Mouse (Mus musculus): ENCODE data around the gene Gm11568. TPM values are rescaled to one million over a fixed set of nuclear protein-coding genes. Genes with fewer than 3 reads are reported as not detected.
"Not testable (repeated sequence)": the region's sequence is repeated elsewhere in the genome, so short reads cannot be mapped to it uniquely, and the experiment has no call there.

Gene Gm11568
- total and polyA plus RNA-seq, 2 experiments from 2014 or later = not detected

DNA sequence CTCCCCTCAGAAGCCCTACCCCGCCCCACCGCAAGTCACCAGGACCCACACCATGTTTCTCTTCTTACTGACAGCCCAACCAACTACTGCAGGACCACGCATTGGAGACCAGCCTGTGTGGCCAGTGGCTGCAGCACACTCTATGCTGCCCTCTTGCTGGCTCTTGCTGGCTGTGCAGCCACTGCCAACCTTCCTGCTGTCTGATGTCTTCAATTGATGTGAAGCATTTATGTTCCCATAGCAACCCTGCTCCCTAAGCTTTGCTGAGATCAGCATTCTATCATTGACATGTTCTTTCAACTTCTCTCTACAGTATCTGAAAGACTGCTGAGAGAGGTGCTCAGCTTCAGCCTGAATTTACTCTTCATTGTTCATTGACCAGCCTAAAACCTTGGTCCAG lies 3.6 kb upstream of the Gm11568 start:
- H3K4me1 ChIP-seq (ENCODE audit: insufficient read depth, low read length) = no peaks in the 10 kb centered on the region
- H3K4me3 ChIP-seq (ENCODE audit: low read length) = no peak overlapping the region
- no peak for ATAC-seq
- DNase-seq (ENCODE audit: low spot score) = peak; percentile 51
- 58% methylated on average over 3 of the region's 3 CpGs for WGBS
- H3K9ac ChIP-seq (replicated peaks; ENCODE audit: low read length) = no peak overlapping the region
- H3K27ac ChIP-seq = no peak overlapping the region
- H3K27me3 ChIP-seq (ENCODE audit: insufficient read depth, low read length) = no peaks in the 10 kb centered on the region
- H3K9me3 ChIP-seq (ENCODE audit: low read length) = no peaks in the 10 kb centered on the region
- no peak overlapping the region for H3K4me2 ChIP-seq (ENCODE audit: low read depth, low read length)
- TF ChIP-seq CTCF (IDR thresholded peaks at IDR 0.05; ENCODE audit: low read depth) = peak; percentile 72
- H3K36me3 ChIP-seq (ENCODE audit: insufficient read depth, low read length) = no peaks in the 10 kb centered on the region

DNA sequence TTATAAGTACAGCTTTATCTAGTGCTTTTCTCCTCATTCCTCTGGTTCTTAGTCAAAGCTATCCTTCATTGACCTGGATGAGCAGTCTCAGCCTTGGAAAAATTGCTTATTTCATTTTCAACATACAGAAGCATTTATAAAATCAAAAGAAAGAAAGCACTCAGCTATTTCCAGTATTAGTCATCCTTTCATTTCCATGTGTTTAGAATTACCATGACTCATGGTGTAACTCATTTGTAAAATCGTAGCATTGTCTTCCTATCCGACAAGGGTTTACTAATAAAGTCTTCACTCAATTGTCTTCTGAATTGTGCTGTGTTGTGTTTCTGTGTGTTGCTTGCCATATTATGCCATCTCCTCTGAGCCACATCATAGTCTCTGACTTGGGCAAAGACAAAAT lies 1.0 kb downstream of the Gm11568 start:
- DNase-seq (ENCODE audit: low spot score) (no peak), ATAC-seq (no peak)
- no peaks in the 10 kb centered on the region for H3K36me3 ChIP-seq (ENCODE audit: insufficient read depth, low read length)
- no peaks in the 10 kb centered on the region for H3K9me3 ChIP-seq (ENCODE audit: low read length)
- no peak overlapping the region for H3K9ac ChIP-seq (replicated peaks; ENCODE audit: low read length)
- H3K4me3 ChIP-seq (ENCODE audit: low read length) = no peak overlapping the region
- H3K27me3 ChIP-seq (ENCODE audit: insufficient read depth, low read length) = no peaks in the 10 kb centered on the region
- H3K4me2 ChIP-seq (ENCODE audit: low read depth, low read length) = no peak overlapping the region
- 67% methylated on average over 2 of the region's 2 CpGs for WGBS
- no peak overlapping the region for H3K27ac ChIP-seq
- H3K4me1 ChIP-seq (ENCODE audit: insufficient read depth, low read length) = no peaks in the 10 kb centered on the region
- TF ChIP-seq CTCF (IDR thresholded peaks at IDR 0.05; ENCODE audit: low read depth) = no peak

DNA sequence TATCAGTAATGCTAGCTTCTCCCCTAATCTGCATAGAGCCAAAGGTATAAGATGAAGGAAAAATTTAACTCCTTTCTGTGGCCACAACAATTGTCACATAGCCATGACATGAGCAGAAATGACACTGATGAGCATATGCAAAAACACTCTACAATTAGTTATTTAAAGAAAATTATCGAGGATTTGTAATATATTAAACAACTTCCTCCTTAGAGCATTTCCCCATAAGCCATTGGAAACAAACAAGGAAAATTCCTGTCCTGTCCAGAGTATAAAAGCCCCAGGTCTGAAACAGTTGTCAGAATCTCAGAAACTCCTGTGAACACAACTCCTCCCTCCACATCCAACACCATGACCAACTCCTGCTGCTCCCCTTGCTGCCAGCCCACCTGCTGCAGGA lies 6.5 kb downstream of the Gm11568 start, which contains the start of gene Gm11559:
Gene Gm11559, plus strand, starts transcription at position 301 of the 400 bp plus-strand sequence.
- not testable (repeated sequence) for H3K4me2 ChIP-seq (ENCODE audit: low read depth, low read length); H3K27me3 ChIP-seq (ENCODE audit: insufficient read depth, low read length); H3K27ac ChIP-seq; H3K36me3 ChIP-seq (ENCODE audit: insufficient read depth, low read length); ATAC-seq; H3K4me3 ChIP-seq (ENCODE audit: low read length); H3K4me1 ChIP-seq (ENCODE audit: insufficient read depth, low read length); H3K9me3 ChIP-seq (ENCODE audit: low read length); DNase-seq (ENCODE audit: low spot score); H3K9ac ChIP-seq (replicated peaks; ENCODE audit: low read length)
- 76% methylated on average over 1 of the region's 1 CpGs for WGBS

DNA sequence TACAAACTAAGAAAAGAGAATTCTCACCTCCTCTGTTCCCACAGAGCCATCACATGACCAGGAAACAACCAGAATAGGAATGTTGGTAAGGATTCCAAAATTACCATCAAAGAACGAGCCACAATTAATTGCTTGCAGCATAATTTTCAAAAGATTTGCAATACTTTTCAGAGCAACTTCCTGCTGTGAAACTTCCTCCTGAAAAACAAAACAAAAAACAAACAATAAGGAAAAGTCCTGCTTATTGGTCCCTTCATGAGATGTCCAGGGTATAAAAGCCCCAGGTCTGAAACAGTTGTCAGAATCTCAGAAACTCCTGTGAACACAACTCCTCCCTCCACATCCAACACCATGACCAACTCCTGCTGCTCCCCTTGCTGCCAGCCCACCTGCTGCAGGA lies 15.4 kb downstream of the Gm11568 start, which contains the start of gene Krtap9-1:
Gene Krtap9-1, plus strand, starts transcription at position 301 of the 400 bp plus-strand sequence.
- not testable (repeated sequence) for H3K9ac ChIP-seq (replicated peaks; ENCODE audit: low read length); H3K27ac ChIP-seq; H3K36me3 ChIP-seq (ENCODE audit: insufficient read depth, low read length); H3K4me2 ChIP-seq (ENCODE audit: low read depth, low read length); H3K4me1 ChIP-seq (ENCODE audit: insufficient read depth, low read length); ATAC-seq; H3K4me3 ChIP-seq (ENCODE audit: low read length); H3K9me3 ChIP-seq (ENCODE audit: low read length); DNase-seq (ENCODE audit: low spot score); H3K27me3 ChIP-seq (ENCODE audit: insufficient read depth, low read length)
- 68% methylated on average over 1 of the region's 1 CpGs for WGBS

DNA sequence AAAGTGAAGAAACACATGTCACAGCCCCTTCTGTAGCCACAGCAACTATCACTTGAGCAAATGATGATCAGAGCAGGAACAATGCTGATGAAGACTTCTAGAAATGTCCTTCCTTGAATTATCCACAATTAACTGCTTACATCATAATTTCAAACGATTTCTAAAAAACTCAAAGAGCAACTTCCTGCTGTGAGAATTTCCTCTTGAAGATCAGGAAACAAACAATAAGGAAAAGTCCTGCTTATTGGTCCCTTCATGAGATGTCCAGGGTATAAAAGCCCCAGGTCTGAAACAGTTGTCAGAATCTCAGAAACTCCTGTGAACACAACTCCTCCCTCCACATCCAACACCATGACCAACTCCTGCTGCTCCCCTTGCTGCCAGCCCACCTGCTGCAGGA lies 21.2 kb downstream of the Gm11568 start, which contains the start of gene Gm11567:
Gene Gm11567, plus strand, starts transcription at position 301 of the 400 bp plus-strand sequence.
- H3K36me3 ChIP-seq (ENCODE audit: insufficient read depth, low read length); H3K4me3 ChIP-seq (ENCODE audit: low read length); ATAC-seq; DNase-seq (ENCODE audit: low spot score); H3K9me3 ChIP-seq (ENCODE audit: low read length); H3K4me2 ChIP-seq (ENCODE audit: low read depth, low read length); H3K27me3 ChIP-seq (ENCODE audit: insufficient read depth, low read length); H3K27ac ChIP-seq; H3K4me1 ChIP-seq (ENCODE audit: insufficient read depth, low read length); H3K9ac ChIP-seq (replicated peaks; ENCODE audit: low read length): not testable (repeated sequence)
- WGBS = 53% methylated on average over 1 of the region's 1 CpGs

DNA sequence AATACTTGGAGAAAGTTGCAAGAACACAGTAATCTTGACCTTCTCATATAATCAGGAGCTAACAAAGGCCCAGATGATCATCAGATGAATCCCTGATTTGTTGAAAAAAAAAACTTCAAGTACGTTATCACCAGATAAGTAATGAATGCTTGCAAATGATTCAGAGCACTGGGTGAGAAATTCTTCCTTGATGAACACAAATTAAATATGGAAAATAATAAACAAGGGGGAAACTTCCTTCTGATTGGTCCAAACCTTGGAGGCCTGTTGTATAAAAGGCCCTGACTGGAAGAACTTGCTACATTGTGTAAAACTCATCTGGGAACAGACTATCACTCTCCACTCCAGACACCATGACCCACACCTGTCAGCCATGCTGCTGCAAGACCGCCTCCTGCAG lies 49.9 kb downstream of the Gm11568 start, which contains the start of gene Krtap31-1:
Gene Krtap31-1, plus strand, starts transcription at position 301 of the 400 bp plus-strand sequence.
- WGBS = 84% methylated on average over 2 of the region's 2 CpGs

More for the DNA sequence above, 49.9 kb downstream of the Gm11568 start, which contains the start of gene Krtap31-1:
- no peaks in the 10 kb centered on the region for H3K27me3 ChIP-seq (ENCODE audit: insufficient read depth, low read length)
- no peaks in the 10 kb centered on the region for H3K36me3 ChIP-seq (ENCODE audit: insufficient read depth, low read length)
- H3K4me2 ChIP-seq (ENCODE audit: low read depth, low read length) = no peak within 1 kb of the TSS
- TF ChIP-seq CTCF (IDR thresholded peaks at IDR 0.05; ENCODE audit: low read depth) = no peak
- H3K27ac ChIP-seq = no peak within 1 kb of the TSS
- no peak within 1 kb of the TSS for H3K4me3 ChIP-seq (ENCODE audit: low read length)
- no peaks in the 10 kb centered on the region for H3K4me1 ChIP-seq (ENCODE audit: insufficient read depth, low read length)
- ATAC-seq (no peak), DNase-seq (ENCODE audit: low spot score) (no peak)
- no peak within 1 kb of the TSS for H3K9ac ChIP-seq (replicated peaks; ENCODE audit: low read length)
- no peaks in the 10 kb centered on the region for H3K9me3 ChIP-seq (ENCODE audit: low read length)

Other genes starting within 250 kb of the Gm11568 start
Only the 30 nearest of the 38 such genes appear.
- not detected in 2 replicates for gene Krtap4-7, start 213.8 kb upstream of the Gm11568 start, total RNA-seq (2014; rRNA removed)
- gene Krtap4-7, start 213.8 kb upstream of the Gm11568 start, polyA plus RNA-seq (2015; fragmentation: Nextera tagmentation; extraction: Ambion mirVana) = not detected in 2 replicates
- gene Gm11555, start 207.7 kb upstream of the Gm11568 start, total RNA-seq (2014; rRNA removed) = not detected in 2 replicates
- gene Gm11555, start 207.7 kb upstream of the Gm11568 start, polyA plus RNA-seq (2015; fragmentation: Nextera tagmentation; extraction: Ambion mirVana) = not detected in 2 replicates
- gene Gm11563, start 199.0 kb upstream of the Gm11568 start, total RNA-seq (2014; rRNA removed) = not detected in 2 replicates
- gene Gm11563, start 199.0 kb upstream of the Gm11568 start, polyA plus RNA-seq (2015; fragmentation: Nextera tagmentation; extraction: Ambion mirVana) = not detected in 2 replicates
- gene Krtap4-6, start 192.0 kb upstream of the Gm11568 start, total RNA-seq (2014; rRNA removed) = not detected in 2 replicates
- gene Krtap4-6, start 192.0 kb upstream of the Gm11568 start, polyA plus RNA-seq (2015; fragmentation: Nextera tagmentation; extraction: Ambion mirVana) = not detected in 2 replicates
- gene Gm14190, start 167.2 kb upstream of the Gm11568 start, total RNA-seq (2014; rRNA removed) = not detected in 2 replicates
- not detected in 2 replicates for gene Gm14190, start 167.2 kb upstream of the Gm11568 start, polyA plus RNA-seq (2015; fragmentation: Nextera tagmentation; extraction: Ambion mirVana)
- gene Gm14180, start 123.6 kb upstream of the Gm11568 start, total RNA-seq (2014; rRNA removed) = not detected in 2 replicates
- not detected in 2 replicates for gene Gm14180, start 123.6 kb upstream of the Gm11568 start, polyA plus RNA-seq (2015; fragmentation: Nextera tagmentation; extraction: Ambion mirVana)
- not detected in 2 replicates for gene Gm11595, start 85.0 kb upstream of the Gm11568 start, total RNA-seq (2014; rRNA removed)
- not detected in 2 replicates for gene Gm11595, start 85.0 kb upstream of the Gm11568 start, polyA plus RNA-seq (2015; fragmentation: Nextera tagmentation; extraction: Ambion mirVana)
- not detected in 2 replicates for gene Krtap4-8, start 77.2 kb upstream of the Gm11568 start, total RNA-seq (2014; rRNA removed)
- not detected in 2 replicates for gene Krtap4-8, start 77.2 kb upstream of the Gm11568 start, polyA plus RNA-seq (2015; fragmentation: Nextera tagmentation; extraction: Ambion mirVana)
- gene Krtap4-9, start 72.7 kb upstream of the Gm11568 start, total RNA-seq (2014; rRNA removed) = not detected in 2 replicates
- not detected in 2 replicates for gene Krtap4-9, start 72.7 kb upstream of the Gm11568 start, polyA plus RNA-seq (2015; fragmentation: Nextera tagmentation; extraction: Ambion mirVana)
- gene Gm11596, start 64.5 kb upstream of the Gm11568 start, total RNA-seq (2014; rRNA removed) = not detected in 2 replicates
- not detected in 2 replicates for gene Gm11596, start 64.5 kb upstream of the Gm11568 start, polyA plus RNA-seq (2015; fragmentation: Nextera tagmentation; extraction: Ambion mirVana)
- gene Gm11569, start 59.0 kb upstream of the Gm11568 start, total RNA-seq (2014; rRNA removed) = not detected in 2 replicates
- gene Gm11569, start 59.0 kb upstream of the Gm11568 start, polyA plus RNA-seq (2015; fragmentation: Nextera tagmentation; extraction: Ambion mirVana) = not detected in 2 replicates
- not detected in 2 replicates for gene Gm11554, start 53.5 kb upstream of the Gm11568 start, total RNA-seq (2014; rRNA removed)
- gene Gm11554, start 53.5 kb upstream of the Gm11568 start, polyA plus RNA-seq (2015; fragmentation: Nextera tagmentation; extraction: Ambion mirVana) = not detected in 2 replicates
- not detected in 2 replicates for gene Krtap4-13, start 48.0 kb upstream of the Gm11568 start, total RNA-seq (2014; rRNA removed)
- gene Krtap4-13, start 48.0 kb upstream of the Gm11568 start, polyA plus RNA-seq (2015; fragmentation: Nextera tagmentation; extraction: Ambion mirVana) = not detected in 2 replicates
- not detected in 2 replicates for gene Gm11564, start 42.3 kb upstream of the Gm11568 start, total RNA-seq (2014; rRNA removed)
- not detected in 2 replicates for gene Gm11564, start 42.3 kb upstream of the Gm11568 start, polyA plus RNA-seq (2015; fragmentation: Nextera tagmentation; extraction: Ambion mirVana)
- gene 2300003K06Rik, start 19.9 kb upstream of the Gm11568 start, total RNA-seq (2014; rRNA removed) = not detected in 2 replicates
- not detected in 2 replicates for gene 2300003K06Rik, start 19.9 kb upstream of the Gm11568 start, polyA plus RNA-seq (2015; fragmentation: Nextera tagmentation; extraction: Ambion mirVana)
- not detected in 2 replicates for gene Krtap4-16, start 6.3 kb upstream of the Gm11568 start, total RNA-seq (2014; rRNA removed)
- gene Krtap4-16, start 6.3 kb upstream of the Gm11568 start, polyA plus RNA-seq (2015; fragmentation: Nextera tagmentation; extraction: Ambion mirVana) = not detected in 2 replicates
- gene Gm11559, start 6.6 kb downstream of the Gm11568 start, total RNA-seq (2014; rRNA removed) = not detected in 2 replicates
- gene Gm11559, start 6.6 kb downstream of the Gm11568 start, polyA plus RNA-seq (2015; fragmentation: Nextera tagmentation; extraction: Ambion mirVana) = not detected in 2 replicates
- not detected in 2 replicates for gene Krtap9-1, start 15.5 kb downstream of the Gm11568 start, total RNA-seq (2014; rRNA removed)
- not detected in 2 replicates for gene Krtap9-1, start 15.5 kb downstream of the Gm11568 start, polyA plus RNA-seq (2015; fragmentation: Nextera tagmentation; extraction: Ambion mirVana)
- gene Gm11567, start 21.3 kb downstream of the Gm11568 start, total RNA-seq (2014; rRNA removed) = not detected in 2 replicates
- gene Gm11567, start 21.3 kb downstream of the Gm11568 start, polyA plus RNA-seq (2015; fragmentation: Nextera tagmentation; extraction: Ambion mirVana) = not detected in 2 replicates
- gene Krtap31-1, start 50.0 kb downstream of the Gm11568 start, total RNA-seq (2014; rRNA removed) = not detected in 2 replicates
- gene Krtap31-1, start 50.0 kb downstream of the Gm11568 start, polyA plus RNA-seq (2015; fragmentation: Nextera tagmentation; extraction: Ambion mirVana) = not detected in 2 replicates
- not detected in 2 replicates for gene Gm11565, start 56.8 kb downstream of the Gm11568 start, total RNA-seq (2014; rRNA removed)
- not detected in 2 replicates for gene Gm11565, start 56.8 kb downstream of the Gm11568 start, polyA plus RNA-seq (2015; fragmentation: Nextera tagmentation; extraction: Ambion mirVana)
- not detected in 2 replicates for gene Krtap31-2, start 78.4 kb downstream of the Gm11568 start, total RNA-seq (2014; rRNA removed)
- not detected in 2 replicates for gene Krtap31-2, start 78.4 kb downstream of the Gm11568 start, polyA plus RNA-seq (2015; fragmentation: Nextera tagmentation; extraction: Ambion mirVana)
- not detected in 2 replicates for gene Krtap9-5, start 90.6 kb downstream of the Gm11568 start, total RNA-seq (2014; rRNA removed)
- gene Krtap9-5, start 90.6 kb downstream of the Gm11568 start, polyA plus RNA-seq (2015; fragmentation: Nextera tagmentation; extraction: Ambion mirVana) = not detected in 2 replicates
- not detected in 2 replicates for gene Krtap29-1, start 121.1 kb downstream of the Gm11568 start, total RNA-seq (2014; rRNA removed)
- not detected in 2 replicates for gene Krtap29-1, start 121.1 kb downstream of the Gm11568 start, polyA plus RNA-seq (2015; fragmentation: Nextera tagmentation; extraction: Ambion mirVana)
- gene Krtap16-1, start 128.7 kb downstream of the Gm11568 start, total RNA-seq (2014; rRNA removed) = not detected in 2 replicates
- 0.09 TPM in 1 of 2 replicates, not detected in the other for gene Krtap16-1, start 128.7 kb downstream of the Gm11568 start, polyA plus RNA-seq (2015; fragmentation: Nextera tagmentation; extraction: Ambion mirVana)
- 2.6 and 3.0 TPM in 2 replicates for gene Krtap17-1, start 136.1 kb downstream of the Gm11568 start, total RNA-seq (2014; rRNA removed)
- gene Krtap17-1, start 136.1 kb downstream of the Gm11568 start, polyA plus RNA-seq (2015; fragmentation: Nextera tagmentation; extraction: Ambion mirVana) = 1.6 and 1.8 TPM in 2 replicates
- not detected in 2 replicates for gene Krt33a, start 158.3 kb downstream of the Gm11568 start, total RNA-seq (2014; rRNA removed)
- not detected in 2 replicates for gene Krt33a, start 158.3 kb downstream of the Gm11568 start, polyA plus RNA-seq (2015; fragmentation: Nextera tagmentation; extraction: Ambion mirVana)
- gene Krt33b, start 172.0 kb downstream of the Gm11568 start, total RNA-seq (2014; rRNA removed) = not detected in 2 replicates
- gene Krt33b, start 172.0 kb downstream of the Gm11568 start, polyA plus RNA-seq (2015; fragmentation: Nextera tagmentation; extraction: Ambion mirVana) = 0.11 and 0.29 TPM in 2 replicates
- gene Krt34, start 183.6 kb downstream of the Gm11568 start, total RNA-seq (2014; rRNA removed) = not detected in 2 replicates
- gene Krt34, start 183.6 kb downstream of the Gm11568 start, polyA plus RNA-seq (2015; fragmentation: Nextera tagmentation; extraction: Ambion mirVana) = 0.11 TPM in 1 of 2 replicates, not detected in the other
- not detected in 2 replicates for gene Krt31, start 192.6 kb downstream of the Gm11568 start, total RNA-seq (2014; rRNA removed)
- gene Krt31, start 192.6 kb downstream of the Gm11568 start, polyA plus RNA-seq (2015; fragmentation: Nextera tagmentation; extraction: Ambion mirVana) = not detected in 2 replicates